In the genomic region with DNA sequence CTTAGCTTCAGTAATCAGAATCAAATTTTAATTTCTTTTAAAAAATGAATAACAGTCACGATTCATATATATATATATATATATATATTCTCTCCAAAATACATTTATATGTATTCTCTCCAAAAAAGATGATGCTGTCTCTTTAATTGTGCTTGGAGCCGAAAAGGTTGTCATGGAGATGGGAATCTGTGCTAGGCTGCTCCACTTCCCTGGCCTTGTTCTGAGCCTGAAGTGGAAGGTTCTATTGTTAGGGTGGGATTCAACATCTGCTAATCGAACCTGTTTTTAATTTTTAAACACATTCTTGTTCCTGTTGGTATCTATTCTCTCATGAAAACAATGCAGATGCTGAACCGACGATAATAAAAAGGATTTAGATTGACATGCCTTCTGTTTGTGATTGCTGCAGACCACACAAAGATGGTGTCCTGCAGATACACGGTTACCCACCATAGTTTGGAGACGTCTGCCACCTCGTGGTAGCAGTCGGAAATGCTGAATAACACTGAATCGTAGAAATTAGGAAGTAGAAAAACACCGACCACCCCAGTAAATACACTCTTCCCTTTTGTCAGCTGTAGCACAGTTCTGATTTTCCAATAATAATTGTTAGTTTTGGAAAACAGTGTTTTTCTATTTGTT, we compare ENCODE assay signal across 9 mouse cellular contexts.
DNase-seq lines count a peak whose midpoint lies in the region; ATAC-seq and TF ChIP-seq lines count a peak whose summit lies in the region.
"Had no signal": no experiment of that assay in that cellular context is flagged by ENCODE, and none has a peak within 500 bp of the region (broad histone marks: within the 10 kb centered on the region; RNA-seq: fewer than 3 reads in every experiment).

No protein-coding gene starts in this region.

- WGBS in embryonic facial prominence, embryonic 15.5 days, result 14% methylated on average over 11 of the region's 11 CpGs
- WGBS in heart, embryonic 10.5 days, result 22% methylated on average over 11 of the region's 11 CpGs
- 19% methylated on average over 11 of the region's 11 CpGs for WGBS in kidney, postnatal 0 days
- WGBS in limb, embryonic 14.5 days, result 18% methylated on average over 11 of the region's 11 CpGs

- peak; percentile 49 for TF ChIP-seq CTCF in ES-Bruce4 (IDR thresholded peaks at IDR 0.05; ENCODE audit: low read depth, low read length)
- peak; percentile 93 for TF ChIP-seq CTCF in kidney, postnatal 0 days (IDR thresholded peaks at IDR 0.05; ENCODE audit: low read depth)

- H3K27me3 ChIP-seq in ES-Bruce4 (ENCODE audit: control insufficient read depth, insufficient read depth, low read length, poor library complexity, severe bottlenecking), result no peaks in the 10 kb centered on the region
- H3K27me3 ChIP-seq in embryonic facial prominence, embryonic 15.5 days, result no peaks in the 10 kb centered on the region
- H3K27me3 ChIP-seq in heart, embryonic 10.5 days (ENCODE audit: insufficient read depth, poor library complexity, severe bottlenecking), result no peaks in the 10 kb centered on the region
- H3K27me3 ChIP-seq in kidney, postnatal 0 days (ENCODE audit: insufficient read depth, low read length), result no peaks in the 10 kb centered on the region
- no peaks in the 10 kb centered on the region for H3K27me3 ChIP-seq in limb, embryonic 14.5 days (ENCODE audit: control insufficient read depth, insufficient read depth, low read length)
- H3K27me3 ChIP-seq: stomach, embryonic 15.5 days had no signal

- H3K4me2 ChIP-seq in embryonic facial prominence, embryonic 15.5 days (replicated peaks), result no peak overlapping the region
- no peak overlapping the region for H3K4me2 ChIP-seq in kidney, postnatal 0 days (ENCODE audit: low read length)
- H3K4me2 ChIP-seq in limb, embryonic 14.5 days (replicated peaks; ENCODE audit: low read depth, low read length, severe bottlenecking), result no peak overlapping the region
- H3K4me2 ChIP-seq: stomach, embryonic 15.5 days had no signal

- DNase-seq in brain, adult 2 months (ENCODE audit: low read depth, low spot score), result peak; percentile 80
- DNase-seq in heart, embryonic 10.5 days (ENCODE audit: low spot score), result peak; percentile 83
- peak; percentile 76 for DNase-seq in kidney, postnatal 0 days (ENCODE audit: low spot score)
- DNase-seq in limb, embryonic 14.5 days (ENCODE audit: low spot score), result peak; percentile 78
- DNase-seq in naive thymus-derived CD4-positive, alpha-beta T cell, adult 2 months (ENCODE audit: low read depth), result peak; percentile 2
- DNase-seq in thymus, postnatal 0 days (ENCODE audit: low spot score), result peak; percentile 34

- H3K27ac ChIP-seq in ES-Bruce4 (ENCODE audit: insufficient read depth, low read length), result no peak overlapping the region
- H3K27ac ChIP-seq in embryonic facial prominence, embryonic 15.5 days (replicated peaks), result no peak overlapping the region
- no peak overlapping the region for H3K27ac ChIP-seq in heart, embryonic 10.5 days
- no peak overlapping the region for H3K27ac ChIP-seq in kidney, postnatal 0 days
- H3K27ac ChIP-seq in limb, embryonic 14.5 days (replicated peaks; ENCODE audit: low read depth, low read length), result no peak overlapping the region
- H3K27ac ChIP-seq: stomach, embryonic 15.5 days had no signal

- H3K9ac ChIP-seq in ES-Bruce4 (ENCODE audit: low read depth, poor library complexity, severe bottlenecking), result no peak overlapping the region
- no peak overlapping the region for H3K9ac ChIP-seq in embryonic facial prominence, embryonic 15.5 days
- H3K9ac ChIP-seq in kidney, postnatal 0 days (ENCODE audit: low read depth, low read length), result no peak overlapping the region
- no peak overlapping the region for H3K9ac ChIP-seq in limb, embryonic 14.5 days (ENCODE audit: low read depth, low read length, severe bottlenecking)
- H3K9ac ChIP-seq: stomach, embryonic 15.5 days had no signal

- H3K4me3 ChIP-seq in ES-Bruce4 (ENCODE audit: low read depth, low read length), result no peak overlapping the region
- H3K4me3 ChIP-seq in embryonic facial prominence, embryonic 15.5 days (replicated peaks), result no peak overlapping the region
- no peak overlapping the region for H3K4me3 ChIP-seq in heart, embryonic 10.5 days
- H3K4me3 ChIP-seq in kidney, postnatal 0 days (replicated peaks; ENCODE audit: low read depth, low read length), result no peak overlapping the region
- no peak overlapping the region for H3K4me3 ChIP-seq in limb, embryonic 14.5 days (replicated peaks; ENCODE audit: low read length)
- H3K4me3 ChIP-seq: stomach, embryonic 15.5 days had no signal

- TF ChIP-seq EP300 in ES-Bruce4 (IDR thresholded peaks at IDR 0.05; ENCODE audit: insufficient read depth, low read depth, low read length), result no peak

- no peaks in the 10 kb centered on the region for H3K4me1 ChIP-seq in ES-Bruce4 (ENCODE audit: control insufficient read depth, insufficient read depth, low read length)
- H3K4me1 ChIP-seq in embryonic facial prominence, embryonic 15.5 days, result no peaks in the 10 kb centered on the region
- H3K4me1 ChIP-seq in heart, embryonic 10.5 days, result peaks cover 15% of the 10 kb centered on the region; the same call in 1 of the 2 replicates
- H3K4me1 ChIP-seq in kidney, postnatal 0 days (replicated peaks; ENCODE audit: insufficient read depth, low read length), result no peaks in the 10 kb centered on the region
- no peaks in the 10 kb centered on the region; the same call in 1 of the 2 replicates for H3K4me1 ChIP-seq in limb, embryonic 14.5 days (ENCODE audit: control insufficient read depth, insufficient read depth, low read length)
- H3K4me1 ChIP-seq: stomach, embryonic 15.5 days had no signal

- no peaks in the 10 kb centered on the region for H3K36me3 ChIP-seq in ES-Bruce4 (ENCODE audit: control insufficient read depth, insufficient read depth, low read length, poor library complexity, severe bottlenecking)
- H3K36me3 ChIP-seq in embryonic facial prominence, embryonic 15.5 days, result no peaks in the 10 kb centered on the region
- H3K36me3 ChIP-seq in heart, embryonic 10.5 days, result no peaks in the 10 kb centered on the region
- no peaks in the 10 kb centered on the region for H3K36me3 ChIP-seq in kidney, postnatal 0 days (ENCODE audit: insufficient read depth, low read length)
- H3K36me3 ChIP-seq in limb, embryonic 14.5 days (ENCODE audit: control insufficient read depth, insufficient read depth, low read length), result no peaks in the 10 kb centered on the region
- H3K36me3 ChIP-seq: stomach, embryonic 15.5 days had no signal

- ATAC-seq in embryonic facial prominence, embryonic 15.5 days (ENCODE audit: insufficient number of reproducible peaks, low FRiP score, low TSS enrichment, low read depth), result peak; percentile 29; the same call in 1 of the 2 replicates
- peak; percentile 66; the same call in 1 of the 2 replicates for ATAC-seq in kidney, postnatal 0 days (replicated peaks; ENCODE audit: low FRiP score, low read depth)
- ATAC-seq in limb, embryonic 14.5 days (ENCODE audit: low FRiP score, low read depth), result peak; percentile 83

- no peak for TF ChIP-seq POLR2A in ES-Bruce4 (IDR thresholded peaks at IDR 0.05; ENCODE audit: insufficient read depth, low read length)
- TF ChIP-seq POLR2A in limb, embryonic 14.5 days (IDR thresholded peaks at IDR 0.05; ENCODE audit: borderline replicate concordance, extremely low read depth, insufficient read depth, insufficient read length), result no peak

- H3K9me3 ChIP-seq in ES-Bruce4 (replicated peaks; ENCODE audit: control insufficient read depth, insufficient read depth, low read length, poor library complexity, severe bottlenecking), result no peaks in the 10 kb centered on the region
- no peaks in the 10 kb centered on the region for H3K9me3 ChIP-seq in embryonic facial prominence, embryonic 15.5 days (replicated peaks)
- no peaks in the 10 kb centered on the region for H3K9me3 ChIP-seq in heart, embryonic 10.5 days
- H3K9me3 ChIP-seq in kidney, postnatal 0 days (replicated peaks; ENCODE audit: low read length), result no peaks in the 10 kb centered on the region
- no peaks in the 10 kb centered on the region for H3K9me3 ChIP-seq in limb, embryonic 14.5 days (ENCODE audit: control insufficient read depth, low read length)
- H3K9me3 ChIP-seq: stomach, embryonic 15.5 days had no signal

Comparison
In these comparisons a context has a peak if more than half of its experiments do, and no peak if none do; other contexts are left out.
1. DNase-seq: peak in every context shown above with its lines; median percentile 83 in heart, embryonic 10.5 days; 80 in brain, adult 2 months; 78 in limb, embryonic 14.5 days; 76 in kidney, postnatal 0 days; 34 in thymus, postnatal 0 days; 2 in naive thymus-derived CD4-positive, alpha-beta T cell, adult 2 months.
2. ATAC-seq: peak in every context shown above with its lines; median percentile 83 in limb, embryonic 14.5 days; 66 in kidney, postnatal 0 days; 29 in embryonic facial prominence, embryonic 15.5 days.